Comparison of ENCODE assay signal across 8 mouse cellular contexts in the genomic region with DNA sequence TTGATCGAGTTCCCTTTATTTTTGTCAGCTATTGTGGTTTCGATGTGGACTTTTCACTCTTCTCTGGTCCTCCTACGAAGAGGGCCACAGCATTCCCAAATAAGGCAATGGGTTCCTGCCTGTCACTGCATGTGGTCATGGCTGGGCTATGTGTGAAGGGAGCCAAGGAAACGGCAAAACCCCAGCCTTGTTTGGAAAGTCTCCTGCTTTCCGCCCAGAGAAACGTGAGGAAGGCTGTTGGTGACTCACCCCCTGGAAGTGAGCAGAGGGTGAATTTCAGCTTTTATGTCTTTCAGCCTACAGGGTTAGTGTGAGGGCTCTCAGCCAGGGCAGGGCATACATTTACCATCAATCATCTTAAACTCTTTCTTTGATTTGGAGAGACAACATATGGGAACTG.
DNase-seq lines count a peak whose midpoint lies in the region; ATAC-seq and TF ChIP-seq lines count a peak whose summit lies in the region.

No protein-coding gene starts in this region.

- intact Hi-C loops in heart, adult 2 months (cut with DNase I), result loop anchor here (1.0 to 5.0 kb wide), 5 partner anchors 135 to 571 kb away; no protein-coding TSS in a partner anchor

- no peak for TF ChIP-seq CTCF in heart, adult 2 months (IDR thresholded peaks at IDR 0.05)
- TF ChIP-seq CTCF in midbrain, postnatal 0 days (IDR thresholded peaks at IDR 0.05), result no peak
- TF ChIP-seq CTCF in thymus, adult 2 months (IDR thresholded peaks at IDR 0.05; ENCODE audit: borderline replicate concordance, control insufficient read depth, extremely low read depth, insufficient read depth, low read length, poor library complexity), result no peak

- no peak overlapping the region for H3K4me2 ChIP-seq in embryonic facial prominence, embryonic 12.5 days (replicated peaks)
- no peak overlapping the region for H3K4me2 ChIP-seq in liver, embryonic 11.5 days
- H3K4me2 ChIP-seq in midbrain, postnatal 0 days (ENCODE audit: low read depth, low read length, poor library complexity, severe bottlenecking), result no peak overlapping the region

- peak; percentile 9 for DNase-seq in testis, postnatal 14 days (ENCODE audit: low spot score)
- no peak for DNase-seq in testis, postnatal 10 days (ENCODE audit: low spot score)
- peak; percentile 50 to 71 for DNase-seq in heart, adult 2 months
- DNase-seq in kidney, adult 18-20 months, result peak; percentile 16
- DNase-seq in liver, embryonic 11.5 days (ENCODE audit: low spot score), result no peak
- peak; percentile 34 for DNase-seq in midbrain, postnatal 0 days (ENCODE audit: low spot score)
- peak; percentile 11 for DNase-seq in thymus, adult 2 months

- H3K27ac ChIP-seq in embryonic facial prominence, embryonic 12.5 days, result peak overlapping the region; percentile 74; the same call in 1 of the 2 replicates
- peak overlapping the region; percentile 88 for H3K27ac ChIP-seq in heart, adult 2 months
- H3K27ac ChIP-seq in liver, embryonic 11.5 days (ENCODE audit: low read depth, low read length), result no peak overlapping the region
- peak overlapping the region; percentile 59; the same call in 1 of the 2 replicates for H3K27ac ChIP-seq in midbrain, postnatal 0 days (ENCODE audit: low read depth, low read length)
- H3K27ac ChIP-seq in thymus, adult 2 months (ENCODE audit: control insufficient read depth, insufficient read depth, low read length), result peak overlapping the region; percentile 93

- H3K27me3 ChIP-seq in embryonic facial prominence, embryonic 12.5 days, result peaks cover 13% of the 10 kb centered on the region; the same call in 1 of the 2 replicates
- H3K27me3 ChIP-seq in heart, adult 2 months (ENCODE audit: control insufficient read depth, insufficient read depth, low read length), result no peaks in the 10 kb centered on the region
- H3K27me3 ChIP-seq in liver, embryonic 11.5 days (replicated peaks; ENCODE audit: control insufficient read depth, insufficient read depth, low read length), result peaks cover 6% of the 10 kb centered on the region
- no peaks in the 10 kb centered on the region; the same call in 1 of the 2 replicates for H3K27me3 ChIP-seq in midbrain, postnatal 0 days (ENCODE audit: insufficient read depth, low read length)
- H3K27me3 ChIP-seq in thymus, adult 2 months (ENCODE audit: control insufficient read depth, insufficient read depth, low read length), result no peaks in the 10 kb centered on the region

- no peaks in the 10 kb centered on the region for H3K79me2 ChIP-seq in heart, adult 2 months (replicated peaks; ENCODE audit: control insufficient read depth, insufficient read depth, low read length)

- 49% methylated on average over 6 of the region's 6 CpGs for WGBS in embryonic facial prominence, embryonic 12.5 days
- WGBS in heart, adult 2 months, result 37% methylated on average over 6 of the region's 6 CpGs
- 41% methylated on average over 6 of the region's 6 CpGs for WGBS in liver, embryonic 11.5 days
- 35% methylated on average over 6 of the region's 6 CpGs for WGBS in midbrain, postnatal 0 days
- 27% methylated on average over 6 of the region's 6 CpGs for WGBS in thymus, adult 2 months

- no peaks in the 10 kb centered on the region for H3K36me3 ChIP-seq in embryonic facial prominence, embryonic 12.5 days
- no peaks in the 10 kb centered on the region for H3K36me3 ChIP-seq in heart, adult 2 months (ENCODE audit: control insufficient read depth, insufficient read depth, low read length)
- H3K36me3 ChIP-seq in liver, embryonic 11.5 days (ENCODE audit: control insufficient read depth, insufficient read depth, low read length), result no peaks in the 10 kb centered on the region
- H3K36me3 ChIP-seq in midbrain, postnatal 0 days (ENCODE audit: insufficient read depth, low read length), result no peaks in the 10 kb centered on the region
- H3K36me3 ChIP-seq in thymus, adult 2 months (ENCODE audit: control insufficient read depth, insufficient read depth, low read length), result no peaks in the 10 kb centered on the region

- no peaks in the 10 kb centered on the region for H3K4me1 ChIP-seq in embryonic facial prominence, embryonic 12.5 days
- H3K4me1 ChIP-seq in heart, adult 2 months (ENCODE audit: control insufficient read depth, insufficient read depth, low read length), result peaks cover 2% of the 10 kb centered on the region
- H3K4me1 ChIP-seq in liver, embryonic 11.5 days (replicated peaks; ENCODE audit: control insufficient read depth, insufficient read depth, low read length), result no peaks in the 10 kb centered on the region
- H3K4me1 ChIP-seq in midbrain, postnatal 0 days (ENCODE audit: insufficient read depth, low read length), result no peaks in the 10 kb centered on the region
- peaks cover 5% of the 10 kb centered on the region; the same call in 1 of the 2 replicates for H3K4me1 ChIP-seq in thymus, adult 2 months (replicated peaks; ENCODE audit: control insufficient read depth, insufficient read depth, low read length)

- TF ChIP-seq POLR2A in heart, adult 2 months (IDR thresholded peaks at IDR 0.05; ENCODE audit: insufficient read depth, low read depth, low read length), result no peak
- TF ChIP-seq POLR2A in thymus, adult 2 months (IDR thresholded peaks at IDR 0.05; ENCODE audit: control insufficient read depth, extremely low read depth, insufficient read depth, low read length, poor library complexity), result no peak

- no peak overlapping the region for H3K9ac ChIP-seq in embryonic facial prominence, embryonic 12.5 days
- no peak overlapping the region for H3K9ac ChIP-seq in heart, adult 2 months (ENCODE audit: low read depth, low read length)
- no peak overlapping the region for H3K9ac ChIP-seq in liver, embryonic 11.5 days (ENCODE audit: low read depth, low read length)
- H3K9ac ChIP-seq in midbrain, postnatal 0 days (replicated peaks; ENCODE audit: low read length, poor library complexity, severe bottlenecking), result no peak overlapping the region

- no peaks in the 10 kb centered on the region for H3K9me3 ChIP-seq in embryonic facial prominence, embryonic 12.5 days
- no peaks in the 10 kb centered on the region for H3K9me3 ChIP-seq in liver, embryonic 11.5 days (ENCODE audit: control insufficient read depth, low read length)
- H3K9me3 ChIP-seq in midbrain, postnatal 0 days (ENCODE audit: low read length), result no peaks in the 10 kb centered on the region

- 0 out of 2 replicates have a peak, but pooled peaks have one; percentile 52 for TF ChIP-seq EP300 in heart, adult 2 months (IDR thresholded peaks at IDR 0.05; ENCODE audit: insufficient read depth, low read depth, low read length)

- no peak overlapping the region for H3K4me3 ChIP-seq in embryonic facial prominence, embryonic 12.5 days
- H3K4me3 ChIP-seq in heart, adult 2 months, result no peak overlapping the region
- H3K4me3 ChIP-seq in liver, embryonic 11.5 days (ENCODE audit: low read depth, low read length), result no peak overlapping the region
- no peak overlapping the region for H3K4me3 ChIP-seq in midbrain, postnatal 0 days (ENCODE audit: low read depth, low read length)
- H3K4me3 ChIP-seq in thymus, adult 2 months (ENCODE audit: control insufficient read depth, insufficient read depth, low read length), result peak overlapping the region; percentile 36

- no peak for ATAC-seq in embryonic facial prominence, embryonic 12.5 days (ENCODE audit: insufficient number of reproducible peaks, insufficient read depth, low FRiP score, low TSS enrichment)
- peak; percentile 56; the same call in 1 of the 2 replicates for ATAC-seq in liver, embryonic 11.5 days (replicated peaks; ENCODE audit: low FRiP score)
- peak; percentile 59; the same call in 1 of the 2 replicates for ATAC-seq in midbrain, postnatal 0 days (ENCODE audit: low FRiP score)

Comparison
In these comparisons a context has a peak if more than half of its experiments do, and no peak if none do; other contexts are left out.
1. DNase-seq: peak in testis, postnatal 14 days (single experiment), heart, adult 2 months (2 of 2), kidney, adult 18-20 months (single experiment), midbrain, postnatal 0 days (single experiment) and thymus, adult 2 months (single experiment); none in testis, postnatal 10 days (single experiment) and liver, embryonic 11.5 days (single experiment).